Mouse (Mus musculus) embryo, embryonic 11 days (tissue): ENCODE measurements at regions not wholly inside any gene's neighbourhood (a gene's known extent, or its start where the extent isn't known, plus 50 kb on each side); places are given as distances from the start of the nearest gene placed in this dataset.

Experiments used
- DNase-seq: peaks from one replicate; pipeline ENCODE4 v3.0.0-alpha.2; 2015

DNA sequence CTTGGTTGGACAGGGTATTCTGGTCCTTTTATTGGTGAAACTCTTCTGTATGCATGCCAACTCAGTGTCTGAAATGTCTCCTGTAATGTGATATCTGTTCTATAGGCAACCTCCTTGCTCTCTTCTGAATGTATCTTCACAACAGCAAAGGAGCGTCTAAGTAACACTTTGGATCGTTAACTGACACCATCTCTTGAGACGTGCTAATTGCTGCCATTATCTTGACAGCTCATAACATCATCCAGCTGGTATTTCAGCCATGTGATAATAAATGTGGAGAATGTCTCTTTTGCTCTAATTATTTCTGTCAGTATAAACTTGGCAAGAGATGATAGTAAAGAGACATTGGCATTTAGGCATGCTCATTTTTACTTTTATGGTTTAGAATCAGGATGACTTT is 68.8 kb upstream of the Col8a1 start:
- no peak for DNase-seq

DNA sequence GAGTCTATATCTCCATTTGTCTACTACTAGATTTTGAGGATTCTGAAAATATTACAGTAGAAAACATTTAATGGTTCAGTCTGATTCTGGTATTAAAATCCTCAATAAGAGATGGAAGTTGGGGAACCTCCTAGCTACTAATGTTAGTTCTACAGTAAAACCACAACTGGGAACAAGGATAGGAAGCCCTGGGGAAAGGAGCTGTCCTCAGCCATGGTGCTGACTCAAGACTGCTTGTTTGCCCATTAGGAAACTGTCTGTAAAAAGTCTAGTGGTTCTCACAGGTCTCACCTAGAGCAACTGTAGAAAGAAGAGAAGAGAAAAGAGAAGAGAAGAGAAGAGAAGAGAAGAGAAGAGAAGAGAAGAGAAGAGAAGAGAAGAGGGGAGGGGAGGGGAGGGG is 90.9 kb upstream of the Col8a1 start:
- peak; percentile 45 for DNase-seq

DNA sequence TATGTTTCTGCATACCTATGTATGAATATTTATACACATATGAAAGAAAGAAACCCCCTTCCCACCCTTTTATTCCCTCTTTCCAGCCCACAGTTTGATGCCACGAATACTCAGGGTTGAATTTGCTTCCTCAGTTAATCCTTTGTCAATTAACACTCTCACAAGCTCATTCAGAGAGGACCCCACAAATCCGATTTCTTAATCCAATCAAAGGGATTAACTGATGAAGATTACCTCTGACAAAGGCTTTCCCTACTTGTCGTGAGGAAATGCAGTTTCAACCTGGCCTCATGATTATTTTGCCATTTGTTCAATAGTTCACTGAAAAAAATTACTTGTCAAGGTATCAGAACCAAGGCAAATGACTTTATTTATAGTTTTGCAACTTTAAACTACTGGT is 91.8 kb upstream of the Col8a1 start:
- no peak for DNase-seq

DNA sequence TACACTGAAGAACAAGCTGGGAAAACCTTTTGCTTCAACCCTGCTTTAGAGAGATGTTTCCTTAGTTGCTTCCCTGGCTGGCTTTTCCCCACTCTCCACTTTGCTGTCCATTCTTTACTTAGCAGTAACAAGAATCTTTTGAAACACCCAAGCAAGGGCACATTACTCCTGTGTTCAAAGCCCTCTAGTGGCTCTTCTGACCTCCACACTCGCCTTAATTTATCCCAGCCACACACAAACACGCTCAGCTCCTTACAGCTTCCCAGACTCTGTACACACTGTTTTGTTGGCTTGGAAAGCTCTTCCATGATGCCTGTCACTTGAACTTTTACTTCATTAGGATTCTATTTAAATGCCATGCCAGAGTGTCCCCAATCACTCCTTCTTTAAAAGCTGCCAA is 97.3 kb upstream of the Col8a1 start:
- no peak for DNase-seq

DNA sequence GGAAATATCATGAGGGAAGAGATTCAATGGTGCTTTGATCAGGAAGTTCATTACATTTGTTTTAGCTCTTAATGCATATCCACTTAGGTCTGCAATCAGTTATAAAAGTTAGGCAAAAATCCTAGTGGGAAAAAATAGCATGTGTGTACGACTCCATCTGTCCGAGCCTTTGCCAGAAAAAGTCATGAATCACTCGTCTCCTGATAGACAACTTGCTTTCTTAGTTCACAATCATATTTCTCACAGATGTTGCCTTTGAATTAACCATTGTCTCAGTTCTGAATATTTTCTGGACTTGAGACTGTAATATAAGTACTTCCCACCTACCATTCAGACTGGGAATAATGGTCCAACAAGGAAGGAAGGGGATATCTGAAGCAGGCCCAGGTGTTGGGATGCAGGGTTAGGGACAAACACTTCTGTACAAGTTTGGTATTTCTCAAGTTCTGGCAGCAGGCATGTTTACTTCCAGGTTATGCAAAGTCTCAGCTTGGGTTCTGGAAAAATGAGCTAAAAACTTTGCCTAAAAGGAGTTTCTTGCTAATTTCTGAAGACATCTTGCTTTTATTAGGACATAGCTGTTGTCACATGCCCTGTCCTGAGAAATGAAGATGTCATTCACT is 98.4 kb upstream of the Col8a1 start:
- DNase-seq = no peak

DNA sequence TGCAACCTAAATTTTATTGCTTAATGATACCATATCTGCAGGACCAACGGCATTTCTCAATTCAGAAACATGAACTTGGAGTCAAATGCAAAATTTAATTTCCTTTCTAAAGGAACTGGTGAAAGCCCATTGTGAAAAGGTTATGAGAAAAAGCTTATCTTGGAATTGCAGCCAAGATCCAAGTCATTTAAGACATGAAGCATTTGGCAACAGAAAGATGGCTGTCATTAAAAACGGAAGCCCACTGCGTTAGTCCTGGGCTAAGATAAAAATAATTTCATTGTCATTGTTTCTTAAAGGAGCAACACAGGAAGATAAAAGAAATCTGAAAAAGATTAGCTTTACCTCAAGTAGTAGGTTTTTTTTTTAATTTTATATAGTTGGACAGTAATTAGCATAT is 99.2 kb upstream of the Col8a1 start:
- no peak for DNase-seq

DNA sequence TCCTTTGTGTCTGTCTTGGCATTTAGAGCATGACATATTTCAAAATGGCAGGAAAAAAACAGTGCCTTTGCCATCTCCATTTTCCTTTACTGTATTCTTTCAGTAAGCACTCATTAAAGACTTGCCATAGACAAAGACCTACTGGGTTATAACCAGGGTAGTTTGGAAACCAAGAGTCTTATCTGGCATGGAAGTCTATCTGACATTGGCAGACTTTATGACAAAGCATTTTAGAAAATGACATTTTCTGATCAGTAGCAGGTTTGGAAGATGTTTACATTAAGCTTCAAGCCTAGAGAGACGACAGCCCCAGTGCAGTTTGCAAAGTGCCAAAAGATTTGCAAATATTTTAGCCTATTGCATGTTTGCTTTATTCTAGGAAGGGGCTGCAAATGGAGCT is 102.5 kb upstream of the Col8a1 start:
- no peak for DNase-seq

DNA sequence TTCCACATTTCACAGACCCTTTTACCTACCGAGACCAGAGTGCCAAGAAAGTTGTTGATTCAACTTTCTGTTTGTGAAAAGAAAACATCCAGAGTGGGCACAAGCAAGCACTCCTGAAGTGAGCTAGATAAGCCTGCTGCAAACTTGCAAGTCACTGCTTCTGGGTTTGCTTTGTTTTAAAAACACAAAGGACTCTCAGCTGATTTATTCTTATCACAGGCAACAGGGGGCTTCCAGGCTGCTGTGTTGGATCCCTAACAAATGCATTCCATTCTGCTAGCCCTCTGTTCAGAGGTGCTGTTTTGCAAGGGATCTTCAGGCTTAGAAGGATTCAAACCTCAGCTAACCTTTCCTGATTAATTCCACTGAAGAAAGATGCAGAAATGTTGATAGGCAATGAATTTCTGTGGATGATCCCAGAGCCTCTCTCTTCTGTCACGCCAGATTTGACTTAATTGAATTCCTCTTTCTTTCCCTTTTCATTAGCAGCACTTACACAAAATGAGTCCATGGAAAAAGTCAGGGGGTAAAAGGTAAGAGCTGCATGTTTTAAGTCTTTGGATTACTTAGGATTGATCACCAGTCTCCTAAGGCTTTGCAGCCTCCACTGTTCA is 103.7 kb upstream of the Col8a1 start:
- DNase-seq = peak; percentile 26

DNA sequence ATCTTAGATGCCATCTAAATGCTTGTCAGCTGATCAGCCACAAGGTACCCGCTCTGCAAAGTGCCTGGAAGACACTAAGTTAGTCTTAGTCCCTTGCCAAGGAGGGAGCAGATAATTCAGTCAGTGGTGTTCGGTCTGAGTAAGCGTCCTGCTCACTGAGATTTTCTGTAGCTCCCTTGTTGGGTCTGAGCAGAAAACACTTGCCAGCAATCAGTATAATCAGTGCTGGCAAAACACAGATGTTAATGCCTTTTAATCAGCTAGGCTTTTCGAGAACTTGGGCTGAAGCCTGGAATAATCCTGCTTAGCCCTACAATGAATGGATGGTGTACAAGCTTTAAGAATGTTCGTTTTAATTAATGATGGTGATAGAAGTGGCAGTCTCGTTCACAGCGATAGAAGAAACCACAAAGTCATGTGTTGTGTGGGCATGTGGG is 104.2 kb upstream of the Col8a1 start:
- peak; percentile 28 for DNase-seq

DNA sequence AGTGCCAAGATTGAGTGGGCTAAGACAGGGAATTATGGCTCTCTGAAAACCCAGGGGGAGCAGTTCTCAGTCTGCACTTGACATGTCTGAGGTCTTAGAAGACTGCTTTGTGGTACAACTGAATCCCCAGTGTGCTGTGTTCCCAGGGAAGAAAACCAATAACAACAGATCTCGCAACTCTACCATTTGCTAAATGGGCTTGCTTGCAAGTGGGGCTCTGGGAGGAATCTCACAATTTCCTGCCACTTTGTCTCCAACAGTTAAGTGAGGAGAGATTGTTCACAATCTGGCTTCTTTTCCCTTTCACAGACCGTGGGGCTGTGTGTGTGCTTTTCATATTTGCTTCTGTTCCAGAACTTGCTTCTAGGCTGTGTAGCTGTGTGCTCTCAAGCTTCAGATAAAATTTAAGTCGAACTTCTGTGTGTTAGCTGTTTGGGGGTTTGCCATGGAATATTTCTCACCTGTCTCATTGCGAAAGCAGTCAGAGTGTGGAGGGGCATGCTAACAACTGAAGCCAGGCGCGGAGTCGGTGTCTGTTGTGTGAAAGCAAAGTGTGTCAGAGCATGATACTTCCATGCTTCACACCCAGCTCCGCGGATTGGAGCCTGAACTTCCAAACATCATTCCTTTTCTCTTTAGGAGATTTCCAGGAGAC is 108.8 kb upstream of the Col8a1 start:
- DNase-seq = no peak

DNA sequence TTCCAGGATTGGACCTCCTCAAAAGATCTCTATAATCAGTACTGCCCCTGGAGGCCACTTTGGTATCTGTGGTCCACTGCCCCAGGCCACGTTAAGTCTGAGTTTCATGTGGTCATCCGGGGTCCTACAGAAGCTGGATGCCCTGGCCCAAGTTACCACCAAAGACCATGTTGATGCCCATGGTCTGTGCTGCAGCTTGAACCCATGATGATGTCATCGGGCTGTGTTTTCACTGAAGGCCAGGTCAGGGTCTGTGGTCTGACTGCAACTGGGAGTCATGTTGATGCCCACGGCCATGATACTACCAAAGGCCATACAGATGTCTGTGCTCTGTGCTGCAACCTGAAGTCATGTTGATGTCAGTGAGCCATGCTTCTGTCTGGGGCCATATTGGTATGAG is 122.3 kb upstream of the Col8a1 start:
- DNase-seq = no peak

DNA sequence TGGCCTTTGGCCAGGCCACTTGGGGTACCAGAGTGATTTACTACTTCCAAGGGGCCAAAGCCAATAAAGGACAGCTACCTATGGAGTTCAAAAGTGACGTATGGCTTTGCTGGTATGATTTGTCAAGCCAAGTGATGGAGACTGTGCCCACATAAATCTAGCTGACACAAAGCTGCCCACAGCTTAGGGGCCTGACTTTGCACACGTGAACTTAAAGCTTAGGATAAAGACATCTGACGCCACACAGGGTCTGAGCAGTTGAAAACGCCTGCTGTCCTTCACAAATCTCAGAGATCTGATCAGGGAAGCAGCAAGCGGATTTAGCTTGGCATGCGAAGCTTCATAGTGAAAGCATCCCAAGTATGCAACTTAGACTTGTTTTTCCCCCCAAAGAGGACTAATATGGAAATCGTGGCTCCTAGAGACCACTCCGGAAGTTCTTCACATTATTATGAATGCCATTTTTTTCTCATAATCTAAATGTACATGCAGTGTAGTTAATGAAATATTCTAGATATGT is 127.1 kb upstream of the Col8a1 start:
- peak; percentile 24 for DNase-seq

DNA sequence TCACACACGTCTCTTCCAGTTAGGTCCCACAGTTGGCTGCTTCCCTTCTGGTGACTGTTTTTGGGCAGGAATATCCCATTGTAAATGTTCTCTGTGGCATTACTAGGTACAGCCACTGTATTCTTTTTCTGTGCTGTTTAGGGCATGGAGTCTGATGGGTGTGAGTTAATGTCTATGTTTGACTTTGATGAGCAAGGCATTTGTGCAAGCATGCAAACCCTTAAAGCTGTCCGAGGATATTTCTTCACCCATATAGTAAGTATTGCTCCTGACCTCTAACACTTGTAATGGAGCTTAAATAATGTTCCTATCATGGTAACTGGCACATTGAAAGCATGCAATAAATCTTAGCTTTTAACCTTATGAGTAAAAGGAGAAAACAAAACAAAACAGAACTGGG is 133.6 kb upstream of the Col8a1 start:
- DNase-seq = peak; percentile 4

DNA sequence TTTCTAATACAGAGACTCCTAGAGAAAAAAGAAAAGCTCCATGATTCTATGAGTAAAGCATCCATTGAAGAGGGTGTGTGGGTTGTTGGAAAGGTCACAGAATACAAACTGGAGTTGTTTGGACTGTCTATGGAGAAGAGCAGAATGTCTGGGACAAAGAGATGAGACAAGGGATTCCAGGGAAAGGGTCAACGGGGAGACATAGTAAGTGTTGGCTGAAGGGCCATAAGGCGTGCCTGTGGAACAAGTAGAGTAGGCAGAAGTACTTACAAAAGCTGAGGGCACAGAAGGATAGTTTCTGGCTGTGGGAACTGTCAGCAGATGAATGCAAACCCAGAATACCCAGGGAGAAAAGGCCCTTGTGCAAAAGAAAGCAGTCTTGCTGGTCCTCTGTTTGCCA is 134.0 kb upstream of the Col8a1 start:
- DNase-seq = peak; percentile 20

DNA sequence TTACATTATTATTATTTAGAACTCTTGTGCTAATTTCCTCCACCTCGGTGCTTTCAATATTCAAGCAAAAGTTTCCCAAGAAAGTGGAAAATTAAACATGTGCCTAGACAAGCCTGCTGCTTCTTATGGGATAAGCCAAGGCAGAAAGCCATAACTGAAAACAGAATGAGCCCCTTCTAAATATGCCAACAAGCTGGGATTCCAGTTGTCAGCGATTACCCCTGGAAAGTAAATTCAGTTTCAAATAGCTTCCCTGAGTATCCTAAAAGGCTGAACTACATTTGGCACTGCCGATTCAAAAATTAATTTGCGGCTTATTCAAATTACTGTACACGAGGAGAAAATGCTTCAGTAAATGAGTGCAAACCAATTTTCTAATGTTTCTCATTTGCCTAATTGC is 135.6 kb upstream of the Col8a1 start:
- DNase-seq = no peak

DNA sequence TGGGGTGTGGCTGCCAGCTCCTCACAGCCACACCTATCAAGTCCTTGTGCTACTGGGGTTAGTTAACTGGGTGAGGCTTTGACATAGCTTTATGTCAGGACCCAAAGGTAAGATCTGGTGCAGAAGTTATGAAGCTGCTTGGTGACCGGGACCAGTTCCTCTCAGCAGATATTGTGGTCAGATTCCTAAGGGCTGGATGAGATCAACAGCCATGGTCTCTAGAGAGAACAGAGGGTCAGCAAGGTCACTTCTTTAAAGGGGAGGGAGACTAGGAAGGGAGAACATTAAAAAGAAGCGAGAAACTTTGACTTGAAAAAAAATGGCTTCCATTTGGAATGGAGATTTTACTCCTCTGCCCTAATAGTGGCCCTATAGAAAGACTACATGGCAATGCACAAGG is 138.6 kb upstream of the Col8a1 start:
- DNase-seq = no peak

DNA sequence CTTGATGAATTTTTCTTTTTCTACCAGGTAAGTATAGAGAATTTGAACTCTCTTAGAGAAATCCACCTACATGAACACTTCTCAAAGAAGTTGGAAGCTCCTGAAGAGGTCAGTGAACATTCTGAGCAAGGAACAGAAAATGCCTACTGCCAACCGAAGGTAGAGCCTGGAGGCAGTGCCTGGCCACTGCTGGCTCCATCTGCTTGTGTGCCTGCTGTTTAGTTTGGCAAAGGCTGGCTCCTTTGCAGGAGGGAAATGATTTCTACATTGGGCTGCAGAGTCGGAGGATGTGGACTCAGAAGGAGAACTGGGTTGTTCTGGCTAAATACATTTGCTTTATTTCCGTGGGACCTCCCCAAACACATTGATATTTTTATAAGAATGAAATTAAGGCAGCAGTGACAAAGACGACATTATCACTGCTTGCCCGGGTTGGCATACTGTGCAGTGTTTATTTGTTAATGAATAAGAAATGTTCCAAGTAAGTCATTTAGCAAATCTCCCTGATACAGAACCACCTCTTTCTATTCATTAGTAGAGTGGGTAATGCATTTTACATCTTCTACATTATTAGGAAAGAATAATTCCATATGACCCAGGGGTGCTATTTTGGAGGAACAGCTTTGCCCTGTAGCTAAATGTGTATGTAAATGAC is 139.3 kb upstream of the Col8a1 start:
- no peak for DNase-seq

DNA sequence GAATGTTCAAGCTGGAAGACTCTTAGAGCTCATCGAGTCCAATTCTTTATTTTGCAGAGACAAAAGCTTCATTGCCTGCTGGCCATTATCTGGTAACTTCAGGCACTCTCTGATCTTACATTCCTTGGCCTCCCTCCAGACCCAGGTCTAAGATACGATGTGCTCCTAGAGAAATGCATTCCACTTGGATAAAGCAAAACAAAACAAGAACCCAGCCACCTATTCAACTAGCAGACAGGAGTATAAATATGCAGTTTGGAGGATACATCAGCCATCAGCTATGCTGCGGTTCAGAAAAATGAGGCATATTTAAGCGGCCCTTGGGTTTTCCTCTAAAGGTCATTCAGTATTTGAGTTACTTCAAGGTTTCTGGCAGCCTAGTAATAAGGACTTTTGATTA is 146.5 kb upstream of the Col8a1 start:
- DNase-seq = no peak

DNA sequence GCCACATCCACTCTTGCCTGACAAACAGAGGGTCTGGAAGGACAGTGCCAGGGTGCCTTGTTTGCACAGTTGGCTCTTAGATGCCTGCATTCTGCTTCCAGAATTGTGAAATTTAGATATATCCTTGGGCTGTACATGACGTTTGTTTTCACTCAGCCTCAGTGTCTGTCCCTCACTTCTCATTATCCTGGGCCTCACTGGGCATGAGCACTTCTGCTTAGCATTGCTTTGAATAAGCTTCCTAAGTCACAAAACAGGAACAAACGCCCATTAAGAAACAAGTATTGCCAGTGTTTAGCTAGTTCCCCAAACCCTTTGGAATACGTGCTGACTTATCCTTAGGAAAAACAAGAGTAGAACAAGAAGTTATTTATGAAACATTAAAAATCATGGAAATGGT is 148.0 kb upstream of the Col8a1 start:
- no peak for DNase-seq

DNA sequence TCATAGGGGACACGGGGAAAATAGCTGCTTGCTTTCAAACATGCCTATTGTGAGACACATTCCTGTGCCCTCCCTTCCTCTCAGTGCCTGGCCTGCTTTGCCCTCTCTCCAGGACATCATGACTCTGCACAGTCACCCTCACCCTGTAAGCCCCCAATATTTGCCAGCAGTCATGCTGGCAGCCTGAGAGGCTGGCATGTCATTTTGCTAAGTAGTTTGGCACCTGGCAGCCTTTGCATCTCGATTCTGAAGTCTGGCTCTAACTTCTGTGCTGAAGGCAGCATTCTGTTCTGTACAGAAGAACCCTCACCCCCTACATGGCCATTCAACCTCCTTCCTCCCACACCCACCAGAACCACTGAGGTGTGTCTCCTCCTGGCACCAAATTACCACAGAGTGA is 157.5 kb upstream of the Col8a1 start:
- no peak for DNase-seq

DNA sequence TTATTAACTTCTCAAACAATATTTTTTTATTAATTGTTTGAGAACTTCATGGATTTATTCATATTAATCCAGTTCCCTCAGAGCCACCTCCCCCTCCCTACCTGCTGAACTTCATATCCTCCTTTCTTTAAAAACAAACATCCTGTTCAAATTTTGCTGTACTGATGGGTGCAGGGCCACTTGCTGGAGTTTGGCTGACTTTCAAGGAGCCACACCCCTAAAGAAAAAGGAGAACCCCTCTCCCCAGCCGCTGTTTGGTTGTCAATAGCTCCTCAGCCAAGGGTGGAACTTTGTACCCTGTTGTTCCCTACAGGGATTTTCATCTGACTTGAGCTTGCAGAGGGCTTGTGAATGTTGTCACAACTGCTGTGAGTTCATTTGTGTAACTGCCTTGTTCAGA is 160.0 kb upstream of the Col8a1 start:
- no peak for DNase-seq

DNA sequence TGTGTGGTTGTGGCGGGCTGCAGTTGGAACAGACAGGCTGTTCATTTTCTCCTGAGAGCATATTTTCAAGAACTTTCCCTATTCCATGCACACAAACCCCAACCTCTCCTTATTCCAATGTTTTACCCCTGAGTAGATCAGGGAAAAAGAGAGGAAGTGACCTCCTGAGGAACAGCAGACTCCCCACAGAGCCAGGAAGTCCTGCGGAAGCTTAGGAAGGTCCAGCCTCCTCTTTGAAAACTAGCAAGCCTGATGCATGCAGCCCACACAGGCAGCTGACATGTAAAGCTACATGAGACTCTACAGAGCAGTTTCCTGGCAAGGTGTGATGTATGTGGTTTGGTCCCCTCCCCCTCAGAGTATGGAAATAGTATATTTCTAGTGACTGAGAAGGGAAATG is 160.9 kb upstream of the Col8a1 start:
- peak; percentile 10 for DNase-seq

DNA sequence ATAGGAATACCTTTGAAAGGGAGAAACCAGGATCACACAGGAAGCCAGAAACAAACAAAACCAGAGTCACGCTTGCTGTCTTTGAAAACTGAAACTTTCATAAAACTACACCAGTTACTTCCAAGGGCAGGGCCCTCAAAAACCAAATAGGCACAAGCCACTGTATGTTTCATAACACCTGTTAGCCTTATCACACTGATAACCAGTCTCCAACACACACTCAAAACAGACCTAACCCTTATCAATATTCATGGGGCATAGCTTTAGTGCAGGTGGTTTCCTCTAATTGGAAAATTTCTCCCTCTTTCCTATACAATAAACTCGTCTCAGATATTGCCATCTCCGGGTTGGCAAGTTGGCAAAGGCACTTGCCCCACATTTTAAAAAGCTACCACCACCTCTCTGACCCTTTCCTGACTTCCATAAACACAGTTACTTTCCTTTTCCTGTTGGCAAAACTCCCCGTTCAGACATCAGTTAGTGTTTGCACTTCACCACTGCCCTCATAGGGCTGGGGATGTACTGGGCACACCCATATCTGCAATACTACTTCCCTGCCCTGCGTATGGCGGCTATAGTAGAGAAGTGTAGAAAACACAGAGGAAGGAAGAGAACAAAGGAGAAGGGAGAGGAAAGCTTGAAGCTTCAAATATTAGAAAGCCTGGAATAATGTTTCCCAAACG is 169.1 kb upstream of the Col8a1 start:
- no peak for DNase-seq
